Mouse (Mus musculus): ENCODE measurements around the gene Hoxb6. TPM values are rescaled to one million over a fixed set of nuclear protein-coding genes. Genes with fewer than 3 reads are reported as not detected.
A peak's percentile ranks its signal among the peaks of the same experiment; 100 is the strongest.

Gene Hoxb6
- polyA plus RNA-seq, 1 experiment from 2014 or later, result 1.9 TPM

DNA sequence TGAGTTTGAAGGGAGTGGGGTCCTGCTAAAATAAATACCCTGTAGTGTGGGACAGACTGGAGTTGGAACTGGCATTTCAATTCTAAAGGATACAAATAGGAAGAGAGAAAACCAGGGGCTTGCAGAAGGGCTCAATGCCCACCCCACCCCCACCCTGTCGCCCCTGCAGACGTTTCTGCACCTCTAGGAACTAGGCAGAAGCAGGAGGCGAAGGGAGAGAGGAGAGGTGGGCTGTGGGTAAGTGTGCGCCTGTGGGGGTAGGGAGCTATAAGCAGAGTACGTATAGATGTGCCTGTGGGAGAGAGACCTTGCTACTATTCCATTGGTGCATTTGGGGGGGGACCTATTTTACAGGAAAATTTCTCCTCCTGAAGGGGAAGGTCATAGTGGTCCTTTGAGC lies 35.5 kb downstream of the Hoxb6 start:
- ATAC-seq (replicated peaks; ENCODE audit: low FRiP score) (no peak), DNase-seq (ENCODE audit: low spot score) (no peak)
- no peak overlapping the region for H3K4me3 ChIP-seq (ENCODE audit: low read depth, low read length)
- no peaks in the 10 kb centered on the region for H3K9me3 ChIP-seq (ENCODE audit: control insufficient read depth, low read length)
- H3K4me1 ChIP-seq (replicated peaks; ENCODE audit: control insufficient read depth, insufficient read depth, low read length), result peaks cover 6% of the 10 kb centered on the region
- no peak overlapping the region for H3K9ac ChIP-seq (ENCODE audit: low read depth, low read length)
- peaks cover 98% of the 10 kb centered on the region for H3K27me3 ChIP-seq (replicated peaks; ENCODE audit: control insufficient read depth, insufficient read depth, low read length)
- WGBS, result 28% methylated on average over 5 of the region's 5 CpGs
- H3K36me3 ChIP-seq (ENCODE audit: control insufficient read depth, insufficient read depth, low read length), result no peaks in the 10 kb centered on the region
- H3K27ac ChIP-seq (ENCODE audit: low read depth, low read length), result no peak overlapping the region
- H3K4me2 ChIP-seq, result peak overlapping the region; percentile 52

DNA sequence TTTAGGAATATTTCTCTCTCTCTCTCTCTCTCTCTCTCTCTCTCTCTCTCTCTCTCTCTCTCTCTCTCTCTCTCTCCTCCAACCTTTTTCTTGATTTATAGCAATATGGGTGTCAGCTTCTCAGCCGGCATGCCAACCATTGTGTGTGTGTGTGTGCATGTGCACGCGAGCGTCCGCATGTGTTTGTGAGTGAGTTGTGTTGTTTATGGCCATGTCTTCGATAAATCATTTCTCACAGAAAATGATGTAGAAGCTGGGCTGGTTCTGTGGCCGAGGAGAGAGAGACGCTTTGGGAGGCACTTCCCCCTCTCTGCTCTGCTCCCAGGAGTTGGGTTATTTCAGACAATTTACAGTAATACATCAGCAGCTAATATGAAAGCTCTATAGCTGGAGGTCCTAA lies 36.3 kb downstream of the Hoxb6 start:
- 29% methylated on average over 8 of the region's 8 CpGs for WGBS
- H3K9ac ChIP-seq (ENCODE audit: low read depth, low read length), result no peak overlapping the region
- peaks cover 9% of the 10 kb centered on the region for H3K4me1 ChIP-seq (replicated peaks; ENCODE audit: control insufficient read depth, insufficient read depth, low read length)
- DNase-seq (ENCODE audit: low spot score), result no peak
- no peak overlapping the region for H3K4me2 ChIP-seq
- H3K27ac ChIP-seq (ENCODE audit: low read depth, low read length), result peak overlapping the region; percentile 28
- H3K27me3 ChIP-seq (replicated peaks; ENCODE audit: control insufficient read depth, insufficient read depth, low read length), result peaks cover 98% of the 10 kb centered on the region
- no peaks in the 10 kb centered on the region for H3K36me3 ChIP-seq (ENCODE audit: control insufficient read depth, insufficient read depth, low read length)
- no peaks in the 10 kb centered on the region for H3K9me3 ChIP-seq (ENCODE audit: control insufficient read depth, low read length)
- ATAC-seq (replicated peaks; ENCODE audit: low FRiP score), result no peak
- H3K4me3 ChIP-seq (ENCODE audit: low read depth, low read length), result no peak overlapping the region

GRCm38 (mm10) chr11:96332105-96332504 lies 39.8 kb downstream of the Hoxb6 start:
- no peaks in the 10 kb centered on the region for H3K9me3 ChIP-seq (ENCODE audit: control insufficient read depth, low read length)
- no peak for DNase-seq (ENCODE audit: low spot score)
- peak overlapping the region; percentile 16; the same call in 1 of the 2 replicates for H3K9ac ChIP-seq (ENCODE audit: low read depth, low read length)
- 7% methylated on average over 8 of the region's 8 CpGs for WGBS
- H3K27me3 ChIP-seq (replicated peaks; ENCODE audit: control insufficient read depth, insufficient read depth, low read length), result peaks cover 99% of the 10 kb centered on the region
- no peaks in the 10 kb centered on the region for H3K36me3 ChIP-seq (ENCODE audit: control insufficient read depth, insufficient read depth, low read length)
- peak overlapping the region; percentile 64 for H3K27ac ChIP-seq (ENCODE audit: low read depth, low read length)
- peaks cover 17% of the 10 kb centered on the region for H3K4me1 ChIP-seq (replicated peaks; ENCODE audit: control insufficient read depth, insufficient read depth, low read length)
- peak overlapping the region; percentile 37; the same call in 1 of the 2 replicates for H3K4me3 ChIP-seq (ENCODE audit: low read depth, low read length)
- no peak for ATAC-seq (replicated peaks; ENCODE audit: low FRiP score)
- H3K4me2 ChIP-seq, result peak overlapping the region; percentile 54

GRCm38 (mm10) chr11:96332618-96333032 lies 40.3 kb downstream of the Hoxb6 start:
- H3K36me3 ChIP-seq (ENCODE audit: control insufficient read depth, insufficient read depth, low read length), result no peaks in the 10 kb centered on the region
- 4% methylated on average over 35 of the region's 35 CpGs for WGBS
- H3K4me3 ChIP-seq (ENCODE audit: low read depth, low read length), result peak overlapping the region; percentile 37
- peak overlapping the region; percentile 65 for H3K27ac ChIP-seq (ENCODE audit: low read depth, low read length)
- peaks cover 17% of the 10 kb centered on the region for H3K4me1 ChIP-seq (replicated peaks; ENCODE audit: control insufficient read depth, insufficient read depth, low read length)
- peak overlapping the region; percentile 39 for H3K9ac ChIP-seq (ENCODE audit: low read depth, low read length)
- no peak for DNase-seq (ENCODE audit: low spot score)
- ATAC-seq (replicated peaks; ENCODE audit: low FRiP score), result no peak
- H3K9me3 ChIP-seq (ENCODE audit: control insufficient read depth, low read length), result no peaks in the 10 kb centered on the region
- H3K4me2 ChIP-seq, result peak overlapping the region; percentile 54
- H3K27me3 ChIP-seq (replicated peaks; ENCODE audit: control insufficient read depth, insufficient read depth, low read length), result peaks cover 99% of the 10 kb centered on the region

- ATAC-seq (replicated peaks; ENCODE audit: low FRiP score), result no peak
- 31% methylated on average over 17 of the region's 17 CpGs for WGBS
- peak overlapping the region; percentile 39 for H3K9ac ChIP-seq (ENCODE audit: low read depth, low read length)
- H3K4me1 ChIP-seq (replicated peaks; ENCODE audit: control insufficient read depth, insufficient read depth, low read length), result peaks cover 17% of the 10 kb centered on the region
- peak overlapping the region; percentile 65 for H3K27ac ChIP-seq (ENCODE audit: low read depth, low read length)
- H3K9me3 ChIP-seq (ENCODE audit: control insufficient read depth, low read length), result no peaks in the 10 kb centered on the region
- DNase-seq (ENCODE audit: low spot score), result no peak
- peaks cover 99% of the 10 kb centered on the region for H3K27me3 ChIP-seq (replicated peaks; ENCODE audit: control insufficient read depth, insufficient read depth, low read length)
- H3K4me3 ChIP-seq (ENCODE audit: low read depth, low read length), result peak overlapping the region; percentile 37
- H3K36me3 ChIP-seq (ENCODE audit: control insufficient read depth, insufficient read depth, low read length), result no peaks in the 10 kb centered on the region
- H3K4me2 ChIP-seq, result peak overlapping the region; percentile 54
Measured at GRCm38 (mm10) chr11:96333241-96334001, 41.1 kb downstream of the Hoxb6 start.

DNA sequence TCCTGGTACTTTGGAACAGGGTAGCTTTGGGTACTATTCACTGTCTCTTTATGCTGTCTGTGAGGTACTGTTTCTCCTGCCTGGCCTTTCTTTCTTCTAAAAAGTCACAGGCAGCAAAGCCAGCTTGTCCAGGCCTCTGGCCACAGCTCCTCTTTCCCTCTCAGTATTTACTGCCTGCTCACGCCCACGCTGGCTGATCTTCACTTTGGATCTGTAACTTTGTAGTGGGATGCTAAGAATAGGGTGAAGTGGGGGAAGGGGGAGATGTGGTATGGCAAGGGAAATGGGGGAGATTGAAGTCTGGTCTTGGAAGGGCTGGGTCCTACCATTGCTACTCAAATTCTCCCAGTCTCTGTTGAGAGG lies 41.7 kb downstream of the Hoxb6 start:
- Histone ChIP-seq H3K27me3 (replicated peaks; ENCODE audit: control insufficient read depth, insufficient read depth, low read length) (peaks cover 99% of the 10 kb centered on the region), H3K36me3 (ENCODE audit: control insufficient read depth, insufficient read depth, low read length) (no peaks in the 10 kb centered on the region), H3K27ac (ENCODE audit: low read depth, low read length) (peak overlapping the region; percentile 65; the same call in 1 of the 2 replicates), H3K4me2 (peak overlapping the region; percentile 54), H3K9me3 (ENCODE audit: control insufficient read depth, low read length) (no peaks in the 10 kb centered on the region), H3K4me3 (ENCODE audit: low read depth, low read length) (peak overlapping the region; percentile 37; the same call in 1 of the 2 replicates), H3K9ac (ENCODE audit: low read depth, low read length) (peak overlapping the region; percentile 10; the same call in 1 of the 2 replicates), H3K4me1 (replicated peaks; ENCODE audit: control insufficient read depth, insufficient read depth, low read length) (peaks cover 22% of the 10 kb centered on the region)
- WGBS, result 28% methylated on average over 2 of the region's 2 CpGs
- ATAC-seq (replicated peaks; ENCODE audit: low FRiP score) (no peak), DNase-seq (ENCODE audit: low spot score) (no peak)

- Histone ChIP-seq H3K4me1 (replicated peaks; ENCODE audit: control insufficient read depth, insufficient read depth, low read length) (peaks cover 23% of the 10 kb centered on the region), H3K27me3 (replicated peaks; ENCODE audit: control insufficient read depth, insufficient read depth, low read length) (peaks cover 99% of the 10 kb centered on the region), H3K36me3 (ENCODE audit: control insufficient read depth, insufficient read depth, low read length) (no peaks in the 10 kb centered on the region), H3K4me3 (ENCODE audit: low read depth, low read length) (no peak overlapping the region), H3K4me2 (0 out of 2 replicates have a peak overlapping the region, but pooled peaks have one; percentile 17), H3K9ac (ENCODE audit: low read depth, low read length) (no peak overlapping the region), H3K27ac (ENCODE audit: low read depth, low read length) (no peak overlapping the region; the same call in 1 of the 2 replicates), H3K9me3 (ENCODE audit: control insufficient read depth, low read length) (no peaks in the 10 kb centered on the region)
- 42% methylated on average over 3 of the region's 3 CpGs for WGBS
- DNase-seq (ENCODE audit: low spot score) (no peak), ATAC-seq (replicated peaks; ENCODE audit: low FRiP score) (no peak)
Measured at GRCm38 (mm10) chr11:96334998-96335397, 42.7 kb downstream of the Hoxb6 start.

DNA sequence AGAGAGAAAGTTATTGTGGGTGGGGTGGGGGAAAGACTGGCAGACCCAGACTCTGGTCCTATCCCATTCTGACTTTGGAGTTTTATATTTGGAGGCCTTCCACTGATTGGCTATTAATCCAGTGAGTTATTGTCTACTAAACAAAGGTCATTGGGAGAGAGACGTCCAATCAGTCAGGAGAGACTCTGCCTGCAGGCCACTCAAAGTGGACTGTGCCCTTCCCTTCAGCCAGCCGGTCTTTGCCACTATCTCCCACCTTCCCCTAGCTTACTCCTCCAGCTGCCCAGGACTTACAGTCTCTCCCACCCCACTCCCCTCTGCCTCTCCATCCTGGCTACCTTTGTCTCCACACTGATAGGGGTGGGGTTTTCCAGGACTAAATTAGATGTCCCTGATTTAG lies 44.3 kb downstream of the Hoxb6 start:
- ATAC-seq (replicated peaks; ENCODE audit: low FRiP score) (no peak), DNase-seq (ENCODE audit: low spot score) (no peak)
- H3K4me2 ChIP-seq, result no peak overlapping the region
- no peaks in the 10 kb centered on the region for H3K9me3 ChIP-seq (ENCODE audit: control insufficient read depth, low read length)
- no peak overlapping the region for H3K4me3 ChIP-seq (ENCODE audit: low read depth, low read length)
- WGBS, result 25% methylated on average over 2 of the region's 2 CpGs
- no peaks in the 10 kb centered on the region for H3K36me3 ChIP-seq (ENCODE audit: control insufficient read depth, insufficient read depth, low read length)
- 0 out of 2 replicates have a peak overlapping the region, but pooled peaks have one; percentile 9 for H3K9ac ChIP-seq (ENCODE audit: low read depth, low read length)
- H3K27ac ChIP-seq (ENCODE audit: low read depth, low read length), result no peak overlapping the region
- H3K4me1 ChIP-seq (replicated peaks; ENCODE audit: control insufficient read depth, insufficient read depth, low read length), result peaks cover 25% of the 10 kb centered on the region
- peaks cover 99% of the 10 kb centered on the region for H3K27me3 ChIP-seq (replicated peaks; ENCODE audit: control insufficient read depth, insufficient read depth, low read length)

DNA sequence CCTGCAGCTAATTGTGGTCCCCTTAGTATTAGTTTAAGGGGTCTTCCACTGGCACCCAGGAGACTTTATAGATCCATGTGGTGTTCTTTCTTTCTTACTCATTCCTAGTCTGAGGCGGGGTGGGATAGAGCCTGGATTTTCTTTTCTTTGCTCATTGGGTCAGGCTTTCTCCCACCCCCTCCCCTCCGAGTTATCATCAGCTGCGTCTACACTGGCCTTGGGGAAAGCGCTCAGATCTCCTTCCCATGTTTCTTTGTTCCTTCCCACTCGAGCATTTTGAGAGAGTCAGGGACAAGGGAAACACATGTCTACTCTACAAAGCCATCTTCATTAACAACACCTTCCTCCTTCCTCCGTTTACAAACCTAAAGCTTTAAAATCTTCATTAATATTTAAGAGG lies 44.8 kb downstream of the Hoxb6 start:
- Histone ChIP-seq H3K27ac (ENCODE audit: low read depth, low read length) (no peak overlapping the region), H3K9ac (ENCODE audit: low read depth, low read length) (no peak overlapping the region), H3K36me3 (ENCODE audit: control insufficient read depth, insufficient read depth, low read length) (no peaks in the 10 kb centered on the region), H3K27me3 (replicated peaks; ENCODE audit: control insufficient read depth, insufficient read depth, low read length) (peaks cover 99% of the 10 kb centered on the region), H3K4me2 (no peak overlapping the region), H3K4me3 (ENCODE audit: low read depth, low read length) (no peak overlapping the region), H3K9me3 (ENCODE audit: control insufficient read depth, low read length) (no peaks in the 10 kb centered on the region), H3K4me1 (replicated peaks; ENCODE audit: control insufficient read depth, insufficient read depth, low read length) (peaks cover 25% of the 10 kb centered on the region)
- DNase-seq (ENCODE audit: low spot score) (no peak), ATAC-seq (replicated peaks; ENCODE audit: low FRiP score) (no peak)
- 31% methylated on average over 6 of the region's 6 CpGs for WGBS

All from liver, embryonic 11.5 days (tissue).